Mouse (Mus musculus) cerebellum, adult 18-20 months (tissue): ENCODE results near the gene Vsig10.
"Not testable (repeated sequence)": the region's sequence is repeated elsewhere in the genome, so short reads cannot be mapped to it uniquely, and the experiment has no call there.

Experiments used
- DNase-seq, 2 experiments: peaks; one replicate each; pipeline ENCODE4 v3.0.0; 2021

Vsig10 gene

GRCm38 (mm10) chr5:117318741-117319629 lies at the start of gene Vsig10:
Gene Vsig10 (plus strand): TSS chr5:117319083.
- DNase-seq: peak; percentile 61 to 74

- DNase-seq: no peak
These were observed 49.5 kb upstream of the Vsig10 start for GRCm38 (mm10) chr5:117269395-117269794.

GRCm38 (mm10) chr5:117271945-117272344 lies 46.9 kb upstream of the Vsig10 start:
- peak; percentile 28 to 44 for DNase-seq

- no peak for DNase-seq
These were observed 44.1 kb upstream of the Vsig10 start for GRCm38 (mm10) chr5:117274817-117275216.

GRCm38 (mm10) chr5:117277784-117278183 lies 41.1 kb upstream of the Vsig10 start:
- no peak for DNase-seq

GRCm38 (mm10) chr5:117278809-117279668 lies 39.8 kb upstream of the Vsig10 start:
- DNase-seq: no peak

- DNase-seq: no peak
These were observed 39.2 kb upstream of the Vsig10 start for GRCm38 (mm10) chr5:117279669-117280050.

- DNase-seq: no peak
These were observed 37.3 kb upstream of the Vsig10 start for GRCm38 (mm10) chr5:117281536-117281935.

GRCm38 (mm10) chr5:117282360-117282759 lies 36.5 kb upstream of the Vsig10 start:
- DNase-seq: no peak

GRCm38 (mm10) chr5:117284029-117284428 lies 34.9 kb upstream of the Vsig10 start:
- DNase-seq: no peak

- DNase-seq: no peak
These were observed 34.2 kb upstream of the Vsig10 start for GRCm38 (mm10) chr5:117284682-117285081.

GRCm38 (mm10) chr5:117285266-117285665 lies 33.6 kb upstream of the Vsig10 start:
- DNase-seq: no peak

GRCm38 (mm10) chr5:117286286-117286685 lies 32.6 kb upstream of the Vsig10 start:
- DNase-seq: no peak

- peak; percentile 96 to 98 for DNase-seq
These were observed 31.8 kb upstream of the Vsig10 start, which contains the start of gene Pebp1 for GRCm38 (mm10) chr5:117286831-117287822. Gene Pebp1 (minus strand): TSS chr5:117287625.

GRCm38 (mm10) chr5:117289646-117290045 lies 29.2 kb upstream of the Vsig10 start:
- no peak for DNase-seq

- DNase-seq: no peak
These were observed 28.8 kb upstream of the Vsig10 start for GRCm38 (mm10) chr5:117290081-117290480.

- no peak for DNase-seq
These were observed 27.6 kb upstream of the Vsig10 start for GRCm38 (mm10) chr5:117291312-117291711.

GRCm38 (mm10) chr5:117292547-117292946 lies 26.3 kb upstream of the Vsig10 start:
- no peak for DNase-seq

- DNase-seq: not testable (repeated sequence)
These were observed 25.1 kb upstream of the Vsig10 start for GRCm38 (mm10) chr5:117293776-117294175.

GRCm38 (mm10) chr5:117295011-117295410 lies 23.9 kb upstream of the Vsig10 start:
- no peak for DNase-seq

GRCm38 (mm10) chr5:117302899-117303298 lies 16.0 kb upstream of the Vsig10 start:
- no peak for DNase-seq
